Mouse (Mus musculus) cortical plate, adult 2 months (tissue): ENCODE measurements around the gene Dyrk3.

Experiments
- CTCF ChIP-seq: fragments of 200-500 bp; IDR thresholded peaks from 2 replicates; pipeline ENCODE4 v1.5.1; 2011; ENCODE audit warnings: mild to moderate bottlenecking, control low read depth, low read length; ENCODE audit not compliant: insufficient read depth; ENCODE audit errors: extremely low read depth
- POLR2A ChIP-seq: fragments of 200-500 bp; IDR thresholded peaks from 2 replicates; pipeline ENCODE4 v1.6.1; 2011; ENCODE audit warnings: mild to moderate bottlenecking, low read length, control low read depth; ENCODE audit not compliant: insufficient read depth; ENCODE audit errors: extremely low read depth

- TF ChIP-seq CTCF (no peak), POLR2A (no peak)
Measured at GRCm38 (mm10) chr1:131118530-131118929, 19.6 kb downstream of the Dyrk3 start.
